Mouse (Mus musculus) heart, postnatal 10 days (tissue): ENCODE results near the gene Kmt2c. TPM values are rescaled to one million over a fixed set of nuclear protein-coding genes. Genes with fewer than 3 reads are reported as not detected.
"Not testable (repeated sequence)": the region's sequence is repeated elsewhere in the genome, so short reads cannot be mapped to it uniquely, and the experiment has no call there.

Experiments
- DNase-seq, 2 experiments: peaks; one replicate each; pipeline ENCODE4 v3.0.0; 2021
- intact Hi-C: fragments of 180-260 bp; cut with DNase I; formaldehyde crosslinking; loops from one replicate; pipeline ENCODE4 v1.15.1; 2025
- total RNA-seq, 2 experiments: library from RNA; stranded (reverse); gene quantifications; 2 replicates each; pipeline ENCODE4 v1.2.3; 2021

Gene Kmt2c
- total RNA-seq, 2 experiments from 2014 or later: 45.3 to 46.7 TPM

GRCm38 (mm10) chr5:25517550-25517949 lies 19.0 kb upstream of the Kmt2c start:
- intact Hi-C loops: no loop called here

DNA sequence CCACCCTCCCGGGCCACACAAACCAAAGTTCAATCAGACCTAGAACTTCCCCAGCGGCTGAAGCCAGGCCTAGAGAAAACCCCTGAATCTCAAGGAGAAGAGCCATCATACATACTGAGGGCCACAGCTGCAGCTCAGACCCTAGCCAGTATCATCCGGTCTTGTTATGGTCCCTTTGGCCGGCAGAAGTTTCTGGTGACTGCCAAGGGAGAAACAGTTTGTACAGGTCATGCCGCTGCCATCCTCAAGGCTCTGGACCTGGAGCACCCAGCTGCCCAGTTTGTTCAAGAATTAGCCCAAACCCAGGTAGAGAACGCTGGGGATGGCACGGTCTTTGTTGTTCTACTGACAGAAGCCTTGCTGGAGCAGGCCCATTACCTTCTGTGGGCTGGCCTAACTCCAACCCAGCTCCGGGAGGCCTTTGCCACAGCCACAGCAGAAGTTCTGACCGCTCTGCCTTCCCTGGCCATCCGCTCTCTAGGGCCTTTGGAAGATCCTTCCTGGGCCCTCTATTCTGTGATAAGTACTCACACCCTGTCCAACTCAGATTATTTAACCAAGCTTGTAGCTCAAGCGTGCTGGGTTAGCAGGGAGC lies 17.8 kb upstream of the Kmt2c start:
- intact Hi-C loops: no loop called here

More at GRCm38 (mm10) chr5:25517550-25517949, 19.0 kb upstream of the Kmt2c start:
- DNase-seq: no peak

DNA sequence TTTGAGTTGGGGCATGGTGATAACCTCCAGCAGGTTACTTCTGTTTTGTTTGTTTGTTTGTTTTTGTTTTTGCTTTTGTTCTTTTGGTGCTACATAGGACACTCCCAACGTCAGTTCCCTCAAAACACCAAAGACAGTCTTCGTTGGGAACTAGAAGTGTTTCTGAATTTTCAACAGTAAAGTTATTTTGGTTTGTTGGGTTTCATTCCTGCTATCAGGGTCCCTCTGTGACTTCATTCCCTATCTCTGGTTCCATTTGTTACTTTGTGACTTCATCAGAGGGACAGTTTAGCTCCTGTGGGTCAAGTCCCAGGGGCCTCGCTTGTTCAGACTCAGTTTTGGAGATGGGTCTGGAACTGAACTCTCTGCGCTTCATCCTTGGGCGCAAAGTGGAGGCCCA lies 17.2 kb upstream of the Kmt2c start, which contains the start of gene Cct8l1:
Gene Cct8l1, plus strand, starts transcription at position 301 of the 400 bp plus-strand sequence.
- intact Hi-C loops: no loop called here
- DNase-seq: no peak

More for the DNA sequence above, 17.8 kb upstream of the Kmt2c start:
- no peak for DNase-seq

DNA sequence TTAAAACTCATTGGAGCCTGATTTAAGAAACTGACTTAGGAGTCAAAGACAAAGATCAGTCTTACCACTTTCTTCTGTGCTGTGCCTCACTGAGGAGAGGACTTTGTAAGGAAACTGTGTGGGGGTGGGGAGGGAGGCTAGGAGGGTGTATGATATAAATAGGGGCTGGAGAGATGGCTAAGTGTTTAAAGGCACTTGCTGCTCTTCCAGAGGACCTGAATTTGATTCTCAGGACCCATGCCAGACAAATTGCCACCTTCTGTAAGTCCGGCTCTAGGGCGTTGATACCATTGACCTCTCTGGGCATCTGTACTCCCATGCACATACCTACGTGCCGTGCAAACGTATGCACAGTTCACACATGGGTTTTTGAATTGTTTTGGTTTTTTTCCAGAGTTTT lies 7.5 kb upstream of the Kmt2c start:
- intact Hi-C loops: no loop called here
- no peak for DNase-seq

- intact Hi-C loops: no loop called here
- no peak for DNase-seq
Observed at GRCm38 (mm10) chr5:25500686-25501085, 2.1 kb upstream of the Kmt2c start.

GRCm38 (mm10) chr5:25499423-25500398 lies 1.1 kb upstream of the Kmt2c start:
- intact Hi-C loops: loop anchor here (1.0 to 5.0 kb wide), 3 partner anchors 30 to 62 kb away; no protein-coding TSS in a partner anchor
- DNase-seq: peak; percentile 98

- intact Hi-C loops: loop anchor here (1.0 to 5.0 kb wide), 3 partner anchors 30 to 62 kb away; no protein-coding TSS in a partner anchor
- DNase-seq: peak; percentile 80 to 82
Observed at GRCm38 (mm10) chr5:25498821-25499422, 339 bp upstream of the Kmt2c start.

DNA sequence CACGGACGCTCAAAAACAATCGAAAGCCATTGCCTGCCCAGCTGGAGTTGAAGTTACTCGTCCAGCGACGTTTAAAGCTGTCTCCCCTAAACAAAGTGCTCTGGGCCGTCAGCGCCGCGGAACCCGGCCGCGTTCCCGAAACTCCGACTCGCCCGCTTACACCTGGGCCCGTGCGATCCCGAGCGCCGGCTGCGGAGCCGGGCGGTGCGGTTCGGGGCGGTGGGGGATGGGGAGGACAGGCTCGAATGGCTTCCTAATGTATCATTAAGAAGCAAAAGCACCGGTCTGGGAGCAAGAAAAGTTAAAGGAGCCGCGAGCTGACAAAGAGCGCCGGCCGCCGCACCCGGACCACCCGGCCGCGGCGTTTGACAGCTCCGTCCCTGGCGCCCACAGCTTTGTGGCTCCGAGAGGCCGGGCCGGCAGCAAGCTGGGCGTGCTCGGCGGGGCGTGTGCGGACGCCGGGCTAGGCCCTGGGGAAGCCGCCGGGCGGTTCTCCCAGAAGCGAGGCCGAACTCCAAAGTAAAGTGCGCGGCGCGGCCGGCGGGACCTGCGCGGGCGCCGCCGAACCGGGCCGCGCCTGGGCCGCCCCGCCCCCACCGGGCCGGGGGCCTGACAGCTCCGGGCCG lies 750 bp downstream of the Kmt2c start:
- intact Hi-C loops: loop anchor here (5.0 kb wide), 2 partner anchors 41 to 61 kb away; no protein-coding TSS in a partner anchor
- peak; percentile 73 to 75 for DNase-seq

DNA sequence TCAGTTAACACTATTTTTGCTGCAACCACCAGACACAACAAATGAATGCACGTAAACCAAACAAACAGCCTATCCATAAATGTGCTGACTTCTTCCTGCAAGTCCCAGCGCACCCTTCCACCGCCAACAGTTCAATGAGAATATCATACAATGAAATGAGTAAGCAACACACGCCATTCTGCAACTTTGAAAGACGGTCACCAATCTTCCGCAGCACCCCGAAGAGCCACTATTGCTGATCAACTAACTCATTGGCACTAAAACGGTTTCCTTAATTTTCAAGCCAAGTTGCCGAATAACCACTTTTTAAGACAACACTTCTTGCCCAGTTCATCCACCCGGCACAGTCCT lies 1.2 kb downstream of the Kmt2c start:
- intact Hi-C loops: loop anchor here (5.0 kb wide), 2 partner anchors 40 to 60 kb away; no protein-coding TSS in a partner anchor
- DNase-seq: no peak

- DNase-seq: no peak
- intact Hi-C loops: loop anchor here (5.0 kb wide), 2 partner anchors 39 to 59 kb away; no protein-coding TSS in a partner anchor
Observed at GRCm38 (mm10) chr5:25496652-25497051, 1.9 kb downstream of the Kmt2c start.

GRCm38 (mm10) chr5:25478863-25479262 lies 19.7 kb downstream of the Kmt2c start:
- intact Hi-C loops: no loop called here

GRCm38 (mm10) chr5:25475789-25476188 lies 22.8 kb downstream of the Kmt2c start:
- no peak for DNase-seq
- intact Hi-C loops: no loop called here

More at GRCm38 (mm10) chr5:25478863-25479262, 19.7 kb downstream of the Kmt2c start:
- no peak for DNase-seq

- intact Hi-C loops: no loop called here
- peak; percentile 25 to 36 for DNase-seq
Observed at GRCm38 (mm10) chr5:25472070-25472469, 26.5 kb downstream of the Kmt2c start.

GRCm38 (mm10) chr5:25461956-25462355 lies 36.6 kb downstream of the Kmt2c start:
- no peak for DNase-seq
- intact Hi-C loops: no loop called here

DNA sequence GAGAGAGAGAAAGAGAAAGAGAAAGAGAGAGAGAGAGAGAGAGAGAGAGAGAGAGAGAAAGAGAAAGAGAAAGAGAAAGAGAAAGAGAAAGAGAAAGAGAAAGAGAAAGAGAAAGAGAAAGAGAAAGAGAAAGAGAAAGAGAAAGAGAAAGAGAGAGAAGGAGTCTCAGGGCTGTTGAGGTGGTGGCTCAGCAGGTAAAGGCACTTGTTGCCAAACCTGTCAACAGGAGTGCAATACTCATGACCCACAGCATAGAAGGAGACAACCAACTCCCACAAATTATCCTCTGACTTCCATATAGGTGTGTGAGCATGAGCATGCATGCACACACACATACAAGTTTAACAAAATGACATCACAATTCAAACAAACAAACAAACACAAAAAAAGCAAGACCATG lies 43.2 kb downstream of the Kmt2c start:
- intact Hi-C loops: loop anchor here (5.0 kb wide), 1 partner anchor 42 kb away; the partner anchor contains the start of gene Kmt2c
- DNase-seq: not testable (repeated sequence)

DNA sequence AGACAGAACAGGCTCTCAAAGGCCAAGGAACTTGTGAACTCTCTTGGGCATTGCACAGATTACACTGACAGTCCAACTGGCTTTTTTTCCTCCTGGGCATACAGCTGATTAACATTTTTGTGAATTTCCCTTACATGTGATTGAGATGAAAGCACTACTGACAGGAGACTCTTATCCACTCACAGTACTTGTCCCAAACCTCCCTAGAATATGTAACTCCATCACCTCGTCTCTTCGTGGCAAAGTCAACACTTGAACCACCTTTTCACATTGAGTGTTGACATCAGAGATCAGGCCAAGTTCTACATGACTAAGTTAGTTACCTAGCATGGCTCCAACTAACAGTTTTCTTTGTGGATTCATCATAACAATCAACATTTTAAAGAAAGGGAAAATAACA lies 45.9 kb downstream of the Kmt2c start:
- intact Hi-C loops: no loop called here
- no peak for DNase-seq

GRCm38 (mm10) chr5:25437508-25437907 lies 61.1 kb downstream of the Kmt2c start:
- intact Hi-C loops: loop anchor here (5.0 kb wide), 4 partner anchors 60 to 395 kb away; partner anchors contain the start of gene Kmt2c
- DNase-seq: no peak

DNA sequence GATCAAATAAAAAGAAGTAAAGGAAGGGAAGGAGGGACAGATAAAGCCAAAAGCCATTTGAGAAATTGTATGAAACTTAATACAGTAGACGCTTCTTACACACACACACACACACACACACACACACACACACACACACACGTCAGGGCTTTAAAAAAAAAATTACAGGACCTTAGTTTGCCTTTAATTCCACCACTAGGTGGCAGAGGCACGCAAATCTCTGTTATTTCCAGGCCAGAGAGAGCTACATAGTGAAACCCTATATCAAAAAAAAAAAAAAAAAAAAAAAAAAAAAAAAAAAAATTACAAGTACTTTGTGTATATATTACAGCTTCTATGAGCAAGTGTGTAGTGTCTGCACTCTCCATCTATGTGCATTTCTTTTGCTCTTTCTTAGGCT lies 62.5 kb downstream of the Kmt2c start:
- intact Hi-C loops: loop anchor here (5.0 kb wide), 4 partner anchors 61 to 396 kb away; partner anchors contain the start of gene Kmt2c
- peak; percentile 64 to 78 for DNase-seq

DNA sequence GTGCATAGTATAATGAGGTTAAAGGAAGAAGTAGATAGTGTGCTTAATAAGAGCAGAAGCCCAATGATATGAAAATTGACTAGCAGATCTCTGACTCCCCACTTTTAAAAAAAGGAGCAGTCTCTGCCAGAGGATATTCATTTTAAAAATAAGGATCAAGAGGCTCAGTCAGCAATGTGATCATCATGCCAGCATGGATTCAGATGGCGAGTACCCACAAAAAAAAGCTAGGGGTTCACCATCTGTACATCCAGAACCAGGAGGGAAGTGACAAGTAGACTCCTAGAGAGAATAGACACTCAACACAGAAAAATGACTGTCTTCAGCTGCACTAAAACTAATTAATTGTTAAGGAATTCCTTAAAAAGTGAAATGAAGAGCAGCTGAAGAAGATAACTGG lies 76.0 kb downstream of the Kmt2c start:
- DNase-seq: no peak

DNA sequence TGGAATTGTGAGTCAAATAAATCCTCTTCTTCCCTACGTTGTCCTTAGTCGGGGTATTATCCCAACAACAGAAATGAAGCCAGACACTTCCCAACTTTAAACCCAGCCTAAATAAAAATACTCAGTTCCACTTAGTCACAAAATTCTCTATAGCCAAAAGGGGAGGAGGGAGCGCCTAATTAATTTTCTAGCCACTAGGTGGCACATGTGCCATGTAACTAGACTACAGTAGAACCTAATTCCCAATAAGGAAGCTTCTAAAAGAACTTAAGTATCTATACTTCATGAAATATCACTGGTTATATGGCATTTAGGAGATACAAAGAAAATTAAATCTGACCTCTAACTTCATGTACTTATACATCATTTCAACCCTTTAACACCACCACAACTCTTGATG lies 78.0 kb downstream of the Kmt2c start:
- intact Hi-C loops: loop anchor here (1.0 to 5.0 kb wide), 3 partner anchors 182 to 410 kb away; no protein-coding TSS in a partner anchor
- DNase-seq: peak; percentile 76 to 83

More for the DNA sequence above, 76.0 kb downstream of the Kmt2c start:
- intact Hi-C loops: loop anchor here (5.0 kb wide), 1 partner anchor 180 kb away; no protein-coding TSS in a partner anchor
